Mouse (Mus musculus) heart, embryonic 13.5 days (tissue): ENCODE results near the gene Lamb3. TPM values are rescaled to one million over a fixed set of nuclear protein-coding genes. Genes with fewer than 3 reads are reported as not detected.
A peak's percentile ranks its signal among the peaks of the same experiment; 100 is the strongest.

Source experiments
- ATAC-seq: fragments of 200-750 bp; cut with Nextera tagmentation; 2 replicates; pipeline ENCODE4 v1.8.0; 2017; ENCODE audit warnings: moderate TSS enrichment; ENCODE audit not compliant: insufficient number of reproducible peaks, low FRiP score, low TSS enrichment; ENCODE audit errors: extremely low read depth
- H3K27ac ChIP-seq: fragments of 300-500 bp; sonication (generic); replicated peaks from 2 replicates; pipeline ENCODE4 v1.5.1; 2015; ENCODE audit warnings: moderate library complexity, mild to moderate bottlenecking, inconsistent platforms
- H3K27me3 ChIP-seq: fragments of 300-500 bp; sonication (generic); replicated peaks from 2 replicates; pipeline ENCODE4 v1.6.1; 2015; ENCODE audit warnings: mild to moderate bottlenecking, inconsistent platforms
- H3K36me3 ChIP-seq: fragments of 300-500 bp; sonication (generic); 2 replicates; pipeline ENCODE4 v1.6.1; 2015; ENCODE audit warnings: mild to moderate bottlenecking, inconsistent platforms
- H3K4me1 ChIP-seq: fragments of 300-500 bp; sonication (generic); 2 replicates; pipeline ENCODE4 v1.6.1; 2015; ENCODE audit warnings: inconsistent platforms
- H3K4me2 ChIP-seq: fragments of 300-500 bp; sonication (generic); 2 replicates; pipeline ENCODE4 v1.6.1; 2015; ENCODE audit warnings: inconsistent platforms, mild to moderate bottlenecking, moderate library complexity
- H3K4me3 ChIP-seq: fragments of 300-500 bp; sonication (generic); 2 replicates; pipeline ENCODE4 v1.5.1; 2015; ENCODE audit warnings: moderate library complexity, mild to moderate bottlenecking, inconsistent platforms
- H3K9ac ChIP-seq: fragments of 300-500 bp; sonication (generic); 2 replicates; pipeline ENCODE4 v1.6.1; 2015; ENCODE audit warnings: inconsistent platforms, mild to moderate bottlenecking, moderate library complexity
- H3K9me3 ChIP-seq: fragments of 300-500 bp; sonication (generic); 2 replicates; pipeline ENCODE4 v1.6.1; 2016; ENCODE audit warnings: inconsistent platforms
- WGBS: fragments of 180-500 bp; shearing (Covaris S2); methylation state at CpG from one replicate; pipeline ENCODE4 v1.1.7; 2015; ENCODE audit warnings: mixed read lengths; 5-methylcytosine and 5-hydroxymethylcytosine counted together
- polyA plus RNA-seq: library from polyadenylated mRNA; unstranded; fragments of >200 nt; fragmentation: Nextera tagmentation; extraction: Ambion mirVana; gene quantifications from 2 replicates; pipeline ENCODE4 v1.2.1, GENCODE M21; 2015

Gene Lamb3
- polyA plus RNA-seq, 1 experiment from 2014 or later: 2.3 TPM

- H3K27me3 ChIP-seq: no peaks in the 10 kb centered on the region
- no peak overlapping the region for H3K4me3 ChIP-seq
- H3K36me3 ChIP-seq: no peaks in the 10 kb centered on the region
- WGBS: 52% methylated on average over 2 of the region's 2 CpGs
- no peaks in the 10 kb centered on the region for H3K9me3 ChIP-seq
- no peak overlapping the region for H3K27ac ChIP-seq
- H3K4me1 ChIP-seq: peaks cover 6% of the 10 kb centered on the region
- no peak overlapping the region for H3K9ac ChIP-seq
- ATAC-seq: no peak
- no peak overlapping the region for H3K4me2 ChIP-seq
Observed at GRCm38 (mm10) chr1:193303096-193303495, 95.6 kb downstream of the Lamb3 start.

- no peak overlapping the region for H3K4me2 ChIP-seq
- no peak overlapping the region for H3K27ac ChIP-seq
- no peaks in the 10 kb centered on the region for H3K9me3 ChIP-seq
- H3K36me3 ChIP-seq: no peaks in the 10 kb centered on the region
- H3K4me1 ChIP-seq: peaks cover 9% of the 10 kb centered on the region
- no peak for ATAC-seq
- no peak overlapping the region for H3K4me3 ChIP-seq
- WGBS: 49% methylated on average over 7 of the region's 7 CpGs
- H3K27me3 ChIP-seq: no peaks in the 10 kb centered on the region
- no peak overlapping the region for H3K9ac ChIP-seq
Observed at GRCm38 (mm10) chr1:193305386-193305785, 97.9 kb downstream of the Lamb3 start.

DNA sequence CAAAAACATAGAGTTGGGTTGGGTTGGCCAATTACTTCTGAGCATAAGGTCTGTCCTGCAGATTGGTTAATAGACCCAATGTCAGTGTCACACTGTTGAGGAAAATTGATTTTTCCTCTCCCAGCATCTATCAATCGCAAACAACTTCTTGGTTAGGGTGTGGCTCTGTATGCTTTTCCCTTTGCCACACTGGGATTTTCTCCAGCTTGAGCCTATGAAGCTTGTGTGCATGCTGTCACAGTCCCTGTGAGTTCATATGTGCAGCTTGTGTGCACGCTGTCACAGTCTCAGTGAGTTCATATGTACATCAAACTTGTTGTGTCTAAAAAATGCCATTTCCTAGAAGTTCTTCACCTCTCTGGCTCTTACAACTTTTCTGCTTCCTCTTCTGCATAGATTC, 99.3 kb downstream of the Lamb3 start:
- Histone ChIP-seq H3K4me2 (no peak overlapping the region), H3K9ac (no peak overlapping the region), H3K4me1 (peaks cover 13% of the 10 kb centered on the region), H3K27me3 (no peaks in the 10 kb centered on the region), H3K27ac (no peak overlapping the region), H3K36me3 (no peaks in the 10 kb centered on the region), H3K4me3 (no peak overlapping the region), H3K9me3 (no peaks in the 10 kb centered on the region)
- WGBS: 84% methylated on average over 2 of the region's 2 CpGs
- no peak for ATAC-seq

DNA sequence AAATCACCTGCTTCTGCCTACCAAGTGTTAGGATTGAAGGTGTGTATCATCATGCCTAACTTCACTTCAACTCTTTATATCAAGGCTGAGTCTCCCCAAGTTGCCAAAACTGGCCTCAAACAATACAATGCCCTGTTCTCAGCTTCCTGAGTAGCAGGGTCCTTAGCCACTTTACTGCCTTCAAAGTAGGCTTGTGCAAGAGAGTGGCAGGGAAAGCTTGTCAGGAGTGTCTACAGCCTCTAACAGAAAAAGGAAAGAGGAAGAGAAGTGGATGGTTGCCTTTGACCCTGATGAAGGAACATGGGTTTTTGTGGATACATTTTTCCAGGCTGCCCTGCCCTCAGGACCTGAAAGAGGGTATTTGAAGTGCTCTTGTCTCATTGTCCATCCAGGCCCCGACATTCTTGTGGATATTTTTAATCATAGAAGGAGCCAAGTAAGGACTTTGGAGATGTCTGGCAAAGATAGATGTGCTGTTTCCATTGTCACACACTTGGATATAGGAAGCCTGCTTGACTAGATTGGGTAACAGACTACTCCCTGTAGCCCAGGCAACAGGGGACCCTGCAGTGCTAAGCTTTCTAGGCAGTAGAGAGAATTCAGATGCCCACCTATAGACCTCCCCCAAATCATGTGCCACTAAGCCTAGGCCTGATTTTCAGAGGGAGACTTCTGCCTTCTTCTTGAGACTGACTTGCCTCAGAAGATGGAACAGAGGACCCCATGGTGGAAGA, 102.5 kb downstream of the Lamb3 start:
- Histone ChIP-seq H3K9me3 (no peaks in the 10 kb centered on the region), H3K27me3 (no peaks in the 10 kb centered on the region), H3K4me2 (no peak overlapping the region), H3K4me3 (no peak overlapping the region), H3K36me3 (no peaks in the 10 kb centered on the region), H3K27ac (no peak overlapping the region), H3K9ac (no peak overlapping the region), H3K4me1 (peaks cover 25% of the 10 kb centered on the region)
- ATAC-seq: no peak
- WGBS: 23% methylated on average over 1 of the region's 1 CpGs

- Histone ChIP-seq H3K4me2 (no peak overlapping the region), H3K27me3 (no peaks in the 10 kb centered on the region), H3K9ac (no peak overlapping the region), H3K27ac (no peak overlapping the region), H3K4me1 (peaks cover 32% of the 10 kb centered on the region), H3K36me3 (no peaks in the 10 kb centered on the region), H3K4me3 (no peak overlapping the region), H3K9me3 (no peaks in the 10 kb centered on the region)
- whole genome bisulfite sequencing: 84% methylated on average over 3 of the region's 3 CpGs
- no peak for ATAC-seq
Observed at GRCm38 (mm10) chr1:193310519-193311085, 103.1 kb downstream of the Lamb3 start.

GRCm38 (mm10) chr1:193311596-193311995, 104.1 kb downstream of the Lamb3 start:
- peaks cover 42% of the 10 kb centered on the region for H3K4me1 ChIP-seq
- H3K27ac ChIP-seq: no peak overlapping the region
- H3K27me3 ChIP-seq: no peaks in the 10 kb centered on the region

GRCm38 (mm10) chr1:193315705-193316357, 108.3 kb downstream of the Lamb3 start:
- H3K9ac ChIP-seq: peak overlapping the region; percentile 60; the same call in 1 of the 2 replicates

More at GRCm38 (mm10) chr1:193311596-193311995, 104.1 kb downstream of the Lamb3 start:
- ATAC-seq: no peak
- Histone ChIP-seq H3K4me2 (no peak overlapping the region), H3K9me3 (no peaks in the 10 kb centered on the region), H3K9ac (no peak overlapping the region), H3K4me3 (no peak overlapping the region), H3K36me3 (no peaks in the 10 kb centered on the region)
- WGBS: 50% methylated on average over 1 of the region's 1 CpGs

DNA sequence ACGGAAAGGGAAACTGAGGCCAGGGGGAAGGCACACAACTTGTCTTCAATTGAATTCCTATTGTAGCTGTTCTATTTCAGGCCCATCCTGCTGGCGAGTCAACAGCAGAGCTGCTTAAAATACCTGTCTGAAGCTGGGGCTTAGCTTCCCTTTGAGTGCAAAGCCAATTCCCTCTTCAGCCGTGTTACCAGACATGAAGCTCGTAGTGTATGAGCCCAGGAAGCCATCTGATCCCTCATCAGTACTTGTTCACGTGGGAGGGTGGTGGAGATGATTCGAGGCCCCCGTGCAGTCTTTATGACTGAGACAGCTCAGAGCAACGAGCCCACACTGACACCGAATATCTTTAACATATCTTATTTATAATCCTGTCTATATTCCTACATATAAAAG, 108.9 kb downstream of the Lamb3 start:
- peak overlapping the region; percentile 96 for H3K27ac ChIP-seq
- 31% methylated on average over 9 of the region's 9 CpGs for WGBS
- H3K9me3 ChIP-seq: no peaks in the 10 kb centered on the region
- H3K9ac ChIP-seq: 0 out of 2 replicates have a peak overlapping the region, but pooled peaks have one; percentile 29
- no peak for ATAC-seq
- peaks cover 62% of the 10 kb centered on the region for H3K4me1 ChIP-seq
- no peaks in the 10 kb centered on the region for H3K27me3 ChIP-seq
- H3K36me3 ChIP-seq: no peaks in the 10 kb centered on the region
- no peak overlapping the region for H3K4me2 ChIP-seq
- no peak overlapping the region for H3K4me3 ChIP-seq

More at GRCm38 (mm10) chr1:193315705-193316357, 108.3 kb downstream of the Lamb3 start:
- Histone ChIP-seq H3K4me1 (peaks cover 65% of the 10 kb centered on the region), H3K4me2 (no peak overlapping the region), H3K9me3 (no peaks in the 10 kb centered on the region), H3K4me3 (no peak overlapping the region), H3K27me3 (no peaks in the 10 kb centered on the region), H3K27ac (peak overlapping the region; percentile 96), H3K36me3 (no peaks in the 10 kb centered on the region)
- ATAC-seq: peak; percentile 40; the same call in 1 of the 2 replicates
- WGBS: 19% methylated on average over 5 of the region's 5 CpGs

DNA sequence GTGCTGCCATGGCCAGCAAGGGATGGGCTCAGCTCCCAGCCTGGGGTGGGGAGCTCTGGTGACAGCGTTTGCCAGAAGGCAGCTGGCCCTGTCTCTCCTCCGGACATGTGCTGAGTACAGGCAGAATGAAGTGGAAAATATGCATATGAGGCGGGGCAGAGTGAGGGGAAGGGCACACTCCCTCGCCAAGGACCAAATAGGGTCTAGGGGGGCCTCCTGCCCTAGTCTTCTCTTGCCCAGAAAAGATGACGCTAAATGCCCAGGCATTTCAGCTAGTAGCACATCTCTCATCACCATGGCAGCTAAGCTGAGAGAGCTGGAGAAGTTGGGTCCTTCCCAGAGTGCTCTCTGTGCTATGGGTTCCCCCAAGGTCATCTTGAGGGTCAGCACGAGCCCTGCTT, 109.7 kb downstream of the Lamb3 start:
- H3K27me3 ChIP-seq: no peaks in the 10 kb centered on the region
- ATAC-seq: peak; percentile 79
- H3K4me1 ChIP-seq: peaks cover 55% of the 10 kb centered on the region
- no peaks in the 10 kb centered on the region for H3K36me3 ChIP-seq
- no peak overlapping the region for H3K4me2 ChIP-seq
- H3K27ac ChIP-seq: peak overlapping the region; percentile 96
- 11% methylated on average over 6 of the region's 6 CpGs for WGBS
- H3K9me3 ChIP-seq: no peaks in the 10 kb centered on the region
- no peak overlapping the region for H3K4me3 ChIP-seq
- peak overlapping the region; percentile 13; the same call in 1 of the 2 replicates for H3K9ac ChIP-seq

DNA sequence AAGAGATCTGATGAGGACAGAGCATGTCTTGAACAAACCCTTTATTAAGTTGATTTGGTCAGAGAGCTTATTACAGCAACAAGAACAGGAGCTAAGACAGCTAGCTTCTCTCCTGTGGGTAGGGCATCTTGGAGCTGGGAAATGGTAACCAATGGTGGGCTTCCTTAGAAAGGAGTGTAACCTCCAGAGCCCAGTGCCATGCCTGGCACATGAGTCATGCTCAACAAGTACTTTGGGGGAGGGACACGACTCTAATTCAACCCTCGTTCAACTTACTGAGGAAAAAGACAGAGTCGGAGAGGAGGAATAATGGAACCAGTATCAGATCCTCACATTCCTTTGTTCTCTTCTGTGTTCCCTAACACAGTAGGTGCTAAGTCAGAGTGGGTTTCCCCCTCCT, 112.2 kb downstream of the Lamb3 start:
- no peak overlapping the region for H3K4me3 ChIP-seq
- no peak overlapping the region for H3K4me2 ChIP-seq
- no peaks in the 10 kb centered on the region for H3K9me3 ChIP-seq
- peaks cover 56% of the 10 kb centered on the region for H3K4me1 ChIP-seq
- no peak overlapping the region for H3K27ac ChIP-seq
- WGBS: 28% methylated on average over 3 of the region's 3 CpGs
- H3K27me3 ChIP-seq: no peaks in the 10 kb centered on the region
- H3K9ac ChIP-seq: no peak overlapping the region
- no peak for ATAC-seq
- H3K36me3 ChIP-seq: no peaks in the 10 kb centered on the region

DNA sequence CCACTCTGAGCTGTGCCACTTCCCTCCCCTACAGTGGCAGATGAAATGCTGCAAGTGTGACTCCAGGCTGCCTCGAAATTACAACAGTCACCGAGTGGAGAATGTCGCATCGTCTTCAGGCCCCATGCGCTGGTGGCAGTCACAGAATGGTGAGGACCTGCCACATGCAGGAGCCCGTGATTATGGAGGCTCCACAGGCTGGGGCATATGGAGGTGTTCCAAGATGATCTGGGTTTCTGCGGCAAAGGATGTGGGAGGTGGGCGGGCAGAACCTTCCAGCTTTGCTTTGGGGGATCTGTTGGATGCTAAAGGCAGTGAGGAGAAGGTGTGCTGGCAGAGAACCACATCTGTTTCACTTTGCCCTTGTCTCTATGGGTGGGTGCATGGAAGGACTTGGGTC, 112.9 kb downstream of the Lamb3 start:
- no peaks in the 10 kb centered on the region for H3K27me3 ChIP-seq
- H3K27ac ChIP-seq: no peak overlapping the region
- H3K9ac ChIP-seq: no peak overlapping the region
- H3K36me3 ChIP-seq: no peaks in the 10 kb centered on the region
- 81% methylated on average over 8 of the region's 8 CpGs for WGBS
- peaks cover 49% of the 10 kb centered on the region for H3K4me1 ChIP-seq
- no peak overlapping the region for H3K4me3 ChIP-seq
- no peak overlapping the region for H3K4me2 ChIP-seq
- H3K9me3 ChIP-seq: no peaks in the 10 kb centered on the region
- ATAC-seq: no peak
